Mouse (Mus musculus) layer of hippocampus, postnatal 10 days (tissue): ENCODE measurements around the gene Gm49322. TPM values are rescaled to one million over a fixed set of nuclear protein-coding genes. Genes with fewer than 3 reads are reported as not detected.

Source experiments
- DNase-seq, 2 experiments: peaks; one replicate each; pipeline ENCODE4 v3.0.0; 2021; ENCODE audit warnings: low spot score in 2 of 2
- total RNA-seq, 2 experiments: library from RNA; stranded (reverse); gene quantifications; 2 replicates each; pipeline ENCODE4 v1.2.3; 2021

Gm49322 gene
- total RNA-seq, 2 experiments from 2014 or later: 2.6 to 3.0 TPM

GRCm38 (mm10) chr10:80583047-80583446 is 22.8 kb upstream of the Gm49322 start:
- no peak for DNase-seq

GRCm38 (mm10) chr10:80584045-80584488 is 21.8 kb upstream of the Gm49322 start:
- peak in 1 of 2 experiments; percentile 22 for DNase-seq

GRCm38 (mm10) chr10:80584642-80585552 is 20.9 kb upstream of the Gm49322 start:
- peak in 1 of 2 experiments; percentile 15 for DNase-seq

GRCm38 (mm10) chr10:80585581-80585980 is 20.2 kb upstream of the Gm49322 start:
- DNase-seq: peak in 1 of 2 experiments; percentile 13

GRCm38 (mm10) chr10:80586407-80587304 is 19.2 kb upstream of the Gm49322 start:
- no peak for DNase-seq

GRCm38 (mm10) chr10:80587305-80587657 is 18.5 kb upstream of the Gm49322 start:
- no peak for DNase-seq

GRCm38 (mm10) chr10:80589127-80589878 is 16.5 kb upstream of the Gm49322 start:
- DNase-seq: peak; percentile 25 to 33

GRCm38 (mm10) chr10:80589879-80590854 is 15.7 kb upstream of the Gm49322 start, which contains the start of gene Abhd17a:
Abhd17a (minus strand) TSS chr10:80590341.
- peak; percentile 91 to 93 for DNase-seq

- DNase-seq: no peak
Measured at GRCm38 (mm10) chr10:80596318-80596717, 9.5 kb upstream of the Gm49322 start.

GRCm38 (mm10) chr10:80602698-80603325 is 3.0 kb upstream of the Gm49322 start, which contains the start of the genes Scamp4 and Adat3:
Scamp4 (plus strand) TSS chr10:80602872.
Adat3 (plus strand) TSS chr10:80602880.
- peak; percentile 95 to 97 for DNase-seq

GRCm38 (mm10) chr10:80603364-80603763 is 2.5 kb upstream of the Gm49322 start:
- DNase-seq: no peak

GRCm38 (mm10) chr10:80604001-80604509 is 1.8 kb upstream of the Gm49322 start:
- DNase-seq: peak in 1 of 2 experiments; percentile 14

- DNase-seq: no peak
Measured at GRCm38 (mm10) chr10:80604988-80605387, 833 bp upstream of the Gm49322 start.

GRCm38 (mm10) chr10:80606306-80606705 is 485 bp downstream of the Gm49322 start:
- peak; percentile 4 to 21 for DNase-seq

- DNase-seq: no peak
Measured at GRCm38 (mm10) chr10:80606737-80607350, 1.0 kb downstream of the Gm49322 start.

- DNase-seq: no peak
Measured at GRCm38 (mm10) chr10:80608435-80608834, 2.6 kb downstream of the Gm49322 start.

GRCm38 (mm10) chr10:80609269-80609924 is 3.6 kb downstream of the Gm49322 start:
- no peak for DNase-seq
